Mouse (Mus musculus): Measurements from ENCODE around the gene Snhg11. TPM values are rescaled to one million over a fixed set of nuclear protein-coding genes. Genes with fewer than 3 reads are reported as not detected.
"Not testable (repeated sequence)": the region's sequence is repeated elsewhere in the genome, so short reads cannot be mapped to it uniquely, and the experiment has no call there.

Snhg11 gene
- polyA plus RNA-seq, 1 experiment from 2014 or later: 0.95 TPM

GRCm38 (mm10) chr2:158373061-158373460 is 2.4 kb upstream of the Snhg11 start:
- Histone ChIP-seq H3K36me3 (no peaks in the 10 kb centered on the region), H3K27me3 (replicated peaks) (peaks cover 60% of the 10 kb centered on the region), H3K4me3 (no peak overlapping the region), H3K9me3 (no peaks in the 10 kb centered on the region), H3K4me2 (no peak overlapping the region), H3K9ac (no peak overlapping the region), H3K4me1 (peaks cover 9% of the 10 kb centered on the region), H3K27ac (replicated peaks) (no peak overlapping the region)
- 54% methylated on average over 5 of the region's 5 CpGs for WGBS
- no peak for ATAC-seq (ENCODE audit: extremely low read depth, insufficient number of reproducible peaks, low FRiP score, low TSS enrichment)

GRCm38 (mm10) chr2:158373516-158373915 is 1.9 kb upstream of the Snhg11 start:
- H3K27me3 ChIP-seq (replicated peaks): peaks cover 62% of the 10 kb centered on the region
- no peak overlapping the region for H3K4me2 ChIP-seq
- peaks cover 9% of the 10 kb centered on the region for H3K4me1 ChIP-seq
- H3K9ac ChIP-seq: no peak overlapping the region
- no peaks in the 10 kb centered on the region for H3K36me3 ChIP-seq
- H3K27ac ChIP-seq (replicated peaks): no peak overlapping the region
- no peaks in the 10 kb centered on the region for H3K9me3 ChIP-seq
- no peak overlapping the region for H3K4me3 ChIP-seq
- 59% methylated on average over 7 of the region's 7 CpGs for WGBS
- no peak for ATAC-seq (ENCODE audit: extremely low read depth, insufficient number of reproducible peaks, low FRiP score, low TSS enrichment)

- Histone ChIP-seq H3K4me1 (peaks cover 9% of the 10 kb centered on the region), H3K9ac (no peak overlapping the region), H3K27ac (replicated peaks) (no peak overlapping the region), H3K27me3 (replicated peaks) (peaks cover 62% of the 10 kb centered on the region), H3K4me2 (peak overlapping the region; percentile 66; the same call in 1 of the 2 replicates), H3K9me3 (no peaks in the 10 kb centered on the region), H3K36me3 (no peaks in the 10 kb centered on the region), H3K4me3 (peak overlapping the region; percentile 43; the same call in 1 of the 2 replicates)
- ATAC-seq (ENCODE audit: extremely low read depth, insufficient number of reproducible peaks, low FRiP score, low TSS enrichment): no peak
- WGBS: 24% methylated on average over 12 of the region's 12 CpGs
These were observed 767 bp downstream of the Snhg11 start for GRCm38 (mm10) chr2:158376123-158376687.

- Histone ChIP-seq H3K4me1 (peaks cover 9% of the 10 kb centered on the region), H3K9me3 (no peaks in the 10 kb centered on the region), H3K4me2 (no peak overlapping the region), H3K27me3 (replicated peaks) (peaks cover 58% of the 10 kb centered on the region), H3K9ac (no peak overlapping the region), H3K27ac (replicated peaks) (no peak overlapping the region), H3K4me3 (no peak overlapping the region), H3K36me3 (no peaks in the 10 kb centered on the region)
- no peak for ATAC-seq (ENCODE audit: extremely low read depth, insufficient number of reproducible peaks, low FRiP score, low TSS enrichment)
- 62% methylated on average over 7 of the region's 7 CpGs for whole genome bisulfite sequencing
These were observed 1.4 kb downstream of the Snhg11 start for GRCm38 (mm10) chr2:158376798-158377197.

GRCm38 (mm10) chr2:158377811-158378210 is 2.4 kb downstream of the Snhg11 start:
- no peaks in the 10 kb centered on the region for H3K36me3 ChIP-seq
- H3K27me3 ChIP-seq (replicated peaks): peaks cover 58% of the 10 kb centered on the region
- peaks cover 9% of the 10 kb centered on the region for H3K4me1 ChIP-seq
- WGBS: 78% methylated on average over 1 of the region's 1 CpGs
- H3K4me3 ChIP-seq: no peak overlapping the region
- no peak for ATAC-seq (ENCODE audit: extremely low read depth, insufficient number of reproducible peaks, low FRiP score, low TSS enrichment)
- H3K9ac ChIP-seq: no peak overlapping the region
- H3K9me3 ChIP-seq: no peaks in the 10 kb centered on the region
- H3K4me2 ChIP-seq: no peak overlapping the region
- no peak overlapping the region for H3K27ac ChIP-seq (replicated peaks)

GRCm38 (mm10) chr2:158379354-158380078 is 4.1 kb downstream of the Snhg11 start:
- Histone ChIP-seq H3K4me3 (no peak overlapping the region), H3K4me2 (no peak overlapping the region), H3K27ac (replicated peaks) (no peak overlapping the region), H3K9ac (0 out of 2 replicates have a peak overlapping the region, but pooled peaks have one; percentile 7), H3K9me3 (no peaks in the 10 kb centered on the region), H3K4me1 (peaks cover 9% of the 10 kb centered on the region), H3K27me3 (replicated peaks) (peaks cover 41% of the 10 kb centered on the region), H3K36me3 (no peaks in the 10 kb centered on the region)
- ATAC-seq (ENCODE audit: extremely low read depth, insufficient number of reproducible peaks, low FRiP score, low TSS enrichment): no peak
- WGBS: 43% methylated on average over 13 of the region's 13 CpGs

- no peak overlapping the region for H3K4me2 ChIP-seq
- no peak overlapping the region for H3K4me3 ChIP-seq
- H3K27me3 ChIP-seq (replicated peaks): 0 out of 2 replicates have a peak, but pooled peaks cover 4% of the 10 kb centered on the region
- no peaks in the 10 kb centered on the region for H3K9me3 ChIP-seq
- no peak overlapping the region for H3K9ac ChIP-seq
- H3K4me1 ChIP-seq: no peaks in the 10 kb centered on the region
- no peaks in the 10 kb centered on the region for H3K36me3 ChIP-seq
- WGBS: 28% methylated on average over 8 of the region's 8 CpGs
- ATAC-seq (ENCODE audit: extremely low read depth, insufficient number of reproducible peaks, low FRiP score, low TSS enrichment): no peak
- H3K27ac ChIP-seq (replicated peaks): no peak overlapping the region
These were observed 10.6 kb downstream of the Snhg11 start for GRCm38 (mm10) chr2:158386072-158386471.

- WGBS: 83% methylated on average over 7 of the region's 7 CpGs
- H3K4me2 ChIP-seq: no peak overlapping the region
- H3K27ac ChIP-seq (replicated peaks): no peak overlapping the region
- H3K9me3 ChIP-seq: no peaks in the 10 kb centered on the region
- no peaks in the 10 kb centered on the region for H3K4me1 ChIP-seq
- no peak overlapping the region for H3K9ac ChIP-seq
- H3K36me3 ChIP-seq: no peaks in the 10 kb centered on the region
- 0 out of 2 replicates have a peak, but pooled peaks cover 4% of the 10 kb centered on the region for H3K27me3 ChIP-seq (replicated peaks)
- ATAC-seq (ENCODE audit: extremely low read depth, insufficient number of reproducible peaks, low FRiP score, low TSS enrichment): no peak
- H3K4me3 ChIP-seq: no peak overlapping the region
These were observed 14.0 kb downstream of the Snhg11 start for GRCm38 (mm10) chr2:158389421-158389820.

GRCm38 (mm10) chr2:158396369-158396768 is 20.9 kb downstream of the Snhg11 start:
- Histone ChIP-seq H3K4me3 (no peak overlapping the region), H3K27ac (replicated peaks) (no peak overlapping the region), H3K4me2 (no peak overlapping the region), H3K9ac (no peak overlapping the region), H3K36me3 (no peaks in the 10 kb centered on the region), H3K27me3 (replicated peaks) (no peaks in the 10 kb centered on the region), H3K9me3 (no peaks in the 10 kb centered on the region), H3K4me1 (no peaks in the 10 kb centered on the region)
- WGBS: 76% methylated on average over 6 of the region's 6 CpGs
- ATAC-seq (ENCODE audit: extremely low read depth, insufficient number of reproducible peaks, low FRiP score, low TSS enrichment): no peak

GRCm38 (mm10) chr2:158397140-158397539 is 21.7 kb downstream of the Snhg11 start:
- ATAC-seq (ENCODE audit: extremely low read depth, insufficient number of reproducible peaks, low FRiP score, low TSS enrichment); H3K36me3 ChIP-seq; H3K4me1 ChIP-seq; H3K4me3 ChIP-seq; H3K9ac ChIP-seq; H3K27ac ChIP-seq (replicated peaks); H3K9me3 ChIP-seq; H3K27me3 ChIP-seq (replicated peaks); H3K4me2 ChIP-seq: not testable (repeated sequence)
- 65% methylated on average over 13 of the region's 13 CpGs for WGBS

- Histone ChIP-seq H3K27ac (replicated peaks) (no peak overlapping the region), H3K4me3 (no peak overlapping the region), H3K27me3 (replicated peaks) (peaks cover 4% of the 10 kb centered on the region), H3K36me3 (no peaks in the 10 kb centered on the region), H3K9me3 (no peaks in the 10 kb centered on the region), H3K4me1 (no peaks in the 10 kb centered on the region), H3K4me2 (no peak overlapping the region), H3K9ac (no peak overlapping the region)
- no peak for ATAC-seq (ENCODE audit: extremely low read depth, insufficient number of reproducible peaks, low FRiP score, low TSS enrichment)
- WGBS: 76% methylated on average over 7 of the region's 7 CpGs
These were observed 27.5 kb downstream of the Snhg11 start for GRCm38 (mm10) chr2:158402915-158403314.

Measured in heart, embryonic 13.5 days (tissue).